Mouse (Mus musculus) fat pad, adult 2 months (tissue): ENCODE measurements around the gene Kcnab2.

ENCODE experiments used
- DNase-seq: peaks from one replicate; pipeline ENCODE4 v3.0.0-alpha.2; 2011; ENCODE audit warnings: low read depth, low spot score; ENCODE audit errors: extremely low read depth

Kcnab2 gene

GRCm38 (mm10) chr4:152453079-152453478, 24.6 kb downstream of the Kcnab2 start:
- no peak for DNase-seq

GRCm38 (mm10) chr4:152451371-152451770, 26.3 kb downstream of the Kcnab2 start:
- no peak for DNase-seq

GRCm38 (mm10) chr4:152448666-152449018, 29.0 kb downstream of the Kcnab2 start:
- no peak for DNase-seq

GRCm38 (mm10) chr4:152447731-152448665, 29.7 kb downstream of the Kcnab2 start:
- no peak for DNase-seq

- DNase-seq, result no peak
These were observed 31.5 kb downstream of the Kcnab2 start for GRCm38 (mm10) chr4:152446178-152446577.

GRCm38 (mm10) chr4:152441536-152441935, 36.1 kb downstream of the Kcnab2 start:
- no peak for DNase-seq

- DNase-seq, result no peak
These were observed 36.8 kb downstream of the Kcnab2 start for GRCm38 (mm10) chr4:152440882-152441281.

- DNase-seq, result no peak
These were observed 42.4 kb downstream of the Kcnab2 start for GRCm38 (mm10) chr4:152435255-152435654.

- no peak for DNase-seq
These were observed 42.8 kb downstream of the Kcnab2 start for GRCm38 (mm10) chr4:152434836-152435235.

- no peak for DNase-seq
These were observed 45.4 kb downstream of the Kcnab2 start for GRCm38 (mm10) chr4:152432308-152432707.

- DNase-seq, result no peak
These were observed 49.4 kb downstream of the Kcnab2 start for GRCm38 (mm10) chr4:152428259-152428658.

- DNase-seq, result no peak
These were observed 52.7 kb downstream of the Kcnab2 start for GRCm38 (mm10) chr4:152424922-152425321.

- DNase-seq, result no peak
These were observed 53.3 kb downstream of the Kcnab2 start for GRCm38 (mm10) chr4:152424341-152424740.

- no peak for DNase-seq
These were observed 54.1 kb downstream of the Kcnab2 start for GRCm38 (mm10) chr4:152423576-152423975.

- DNase-seq, result no peak
These were observed 59.2 kb downstream of the Kcnab2 start for GRCm38 (mm10) chr4:152418229-152419060.

- no peak for DNase-seq
These were observed 65.1 kb downstream of the Kcnab2 start for GRCm38 (mm10) chr4:152412524-152413080.

- DNase-seq, result no peak
These were observed 66.7 kb downstream of the Kcnab2 start for GRCm38 (mm10) chr4:152410961-152411360.

GRCm38 (mm10) chr4:152406531-152406930, 71.1 kb downstream of the Kcnab2 start:
- no peak for DNase-seq

GRCm38 (mm10) chr4:152405671-152406201, 71.9 kb downstream of the Kcnab2 start:
- no peak for DNase-seq

GRCm38 (mm10) chr4:152405143-152405542, 72.5 kb downstream of the Kcnab2 start:
- DNase-seq, result no peak

- DNase-seq, result no peak
These were observed 78.7 kb downstream of the Kcnab2 start for GRCm38 (mm10) chr4:152398926-152399325.
